Mouse (Mus musculus) adrenal gland, adult 18-20 months (tissue): ENCODE measurements around the gene Gng2. TPM values are rescaled to one million over a fixed set of nuclear protein-coding genes. Genes with fewer than 3 reads are reported as not detected.
A peak's percentile ranks its signal among the peaks of the same experiment; 100 is the strongest.

Source experiments
- DNase-seq, 2 experiments: peaks; one replicate each; pipeline ENCODE4 v3.0.0; 2021 to 2022; ENCODE audit warnings: low spot score in 2 of 2
- long read RNA-seq, 2 experiments: library from polyadenylated mRNA; stranded (forward); transcript quantifications; one replicate each; pipeline ENCODE4 v2.0.0; 2021
- total RNA-seq, 2 experiments: library from RNA; stranded (reverse); gene quantifications; 1 replicate in 1 of 2; 2 replicates in 1 of 2; pipeline ENCODE4 v1.2.3; 2021

Gene Gng2
- total RNA-seq, result 10 to 100 TPM; 17.5 to 30.5 TPM
- long read RNA-seq, experiment 1, partial matches to known transcripts, result 0 of 2 reads
- long read RNA-seq, experiment 1, other reads (novel, unspliced or antisense), result 1 of 2 reads
- long read RNA-seq, experiment 2, partial matches to known transcripts, result 2 of 9 reads
- long read RNA-seq, experiment 2, other reads (novel, unspliced or antisense), result 3 of 9 reads

DNA sequence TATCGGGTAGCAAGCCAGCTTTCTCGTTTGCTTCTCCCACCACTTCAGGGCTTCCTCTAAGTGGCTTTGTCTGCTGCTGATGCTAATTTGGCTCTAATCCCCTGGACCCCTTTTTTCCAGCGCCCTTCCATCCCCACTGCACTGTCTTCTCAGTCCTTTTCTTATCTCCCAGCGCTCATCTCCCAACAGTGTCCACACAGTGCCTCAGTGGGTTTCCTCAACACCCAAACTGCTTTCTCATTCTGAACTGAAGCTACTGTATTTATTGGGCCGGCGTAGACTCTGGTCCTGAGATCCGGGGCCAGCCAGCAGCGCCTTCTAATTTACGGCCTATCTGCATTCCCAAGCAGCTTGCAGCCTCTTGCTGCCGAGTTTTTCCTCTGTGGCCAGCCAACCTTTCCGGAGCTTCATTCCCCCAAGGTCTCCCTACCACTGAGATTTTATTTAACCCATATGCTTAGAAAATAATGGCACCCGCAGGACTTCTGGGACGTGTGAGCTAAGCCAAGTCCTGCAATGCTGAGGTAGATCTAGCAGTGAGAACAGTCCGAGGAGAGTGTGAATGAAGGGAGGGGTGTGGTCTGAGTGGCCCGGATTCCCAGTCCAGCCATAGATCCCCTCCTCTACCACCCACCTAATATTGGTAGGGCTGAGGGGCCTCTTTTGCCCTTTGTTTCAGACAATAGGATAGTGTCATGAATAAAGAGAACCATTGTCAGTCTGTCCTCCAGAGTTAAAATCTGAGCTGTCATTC, at the start of gene Gng2:
Gene Gng2, minus strand, starts transcription at position 357 of the 754 bp plus-strand sequence.
- DNase-seq, result no peak

DNA sequence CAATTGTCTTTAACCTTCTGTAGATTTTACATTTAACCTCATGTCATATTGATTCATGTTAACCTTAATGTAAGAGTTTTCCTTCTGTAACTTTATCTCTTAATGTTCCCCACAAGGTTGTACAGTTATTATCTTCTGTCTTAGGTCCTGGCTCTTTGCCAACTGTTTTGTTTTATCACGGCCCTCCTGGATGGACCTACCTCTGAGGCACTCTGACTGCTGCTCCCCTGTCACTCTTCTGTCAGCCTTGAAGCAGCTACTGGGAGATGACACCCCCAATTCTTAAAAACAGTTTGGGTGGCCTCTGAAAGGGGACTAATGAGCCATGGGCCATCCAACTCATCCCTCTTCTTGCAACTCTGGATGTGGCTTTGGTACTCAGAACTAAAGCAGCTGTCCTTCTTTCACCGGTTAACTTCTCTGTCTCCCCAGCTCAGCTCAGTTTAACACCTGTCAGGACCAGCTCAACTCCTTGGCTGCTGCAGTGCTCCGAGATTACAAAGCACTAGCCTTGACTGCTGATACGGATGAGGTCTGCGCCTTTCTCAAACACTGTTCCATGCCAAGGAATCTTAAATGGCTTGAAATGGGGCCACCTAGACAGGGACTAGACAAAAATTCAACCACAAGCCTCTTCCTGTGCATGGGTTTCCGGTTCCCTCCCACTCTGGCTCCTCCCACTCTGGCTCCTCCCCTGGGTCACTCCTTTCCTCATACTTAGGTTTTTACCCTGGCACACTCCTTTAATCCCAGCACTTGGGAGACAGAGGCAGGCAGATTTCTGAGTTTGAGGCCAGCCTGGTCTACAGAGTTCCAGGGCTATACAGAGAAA, 47.7 kb upstream of the Gng2 start:
- no peak for DNase-seq

DNA sequence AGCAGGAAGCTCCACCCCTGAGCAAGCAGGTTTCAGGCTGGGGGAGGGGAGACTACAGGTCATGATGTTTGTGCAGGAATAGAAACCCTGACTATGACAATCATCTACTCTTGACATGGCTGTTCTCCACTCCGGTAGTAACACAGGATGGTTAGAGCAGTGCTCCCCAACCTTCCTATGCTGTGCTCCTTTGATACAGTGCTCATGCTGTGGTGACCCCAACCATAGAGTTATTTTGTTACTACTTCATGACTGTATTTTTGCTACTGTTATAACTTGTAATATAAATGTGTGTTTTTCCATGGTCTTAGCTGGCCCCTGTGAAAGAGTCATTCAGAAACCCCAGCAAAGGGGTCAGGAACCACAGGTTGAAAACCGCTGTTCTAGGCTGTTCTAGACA, 46.5 kb upstream of the Gng2 start:
- DNase-seq, result no peak

DNA sequence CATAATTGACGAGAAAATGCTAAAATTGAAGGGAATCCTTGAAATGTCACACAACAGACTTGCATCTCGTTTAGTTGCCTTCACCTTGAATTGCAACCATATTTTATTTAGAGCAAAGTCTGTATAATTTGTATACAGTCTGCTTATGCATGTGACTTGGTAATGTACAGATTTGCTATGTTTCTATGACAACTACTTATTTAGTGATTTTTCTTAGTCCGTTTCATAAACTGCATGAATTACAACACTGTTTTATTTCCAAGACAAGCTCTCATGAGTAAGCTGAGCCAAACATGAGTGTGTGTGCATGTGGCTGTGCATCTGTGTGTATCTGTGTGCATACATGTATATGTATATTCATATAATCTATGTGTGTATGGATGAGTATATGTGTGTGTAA, 42.1 kb upstream of the Gng2 start:
- DNase-seq, result no peak

DNA sequence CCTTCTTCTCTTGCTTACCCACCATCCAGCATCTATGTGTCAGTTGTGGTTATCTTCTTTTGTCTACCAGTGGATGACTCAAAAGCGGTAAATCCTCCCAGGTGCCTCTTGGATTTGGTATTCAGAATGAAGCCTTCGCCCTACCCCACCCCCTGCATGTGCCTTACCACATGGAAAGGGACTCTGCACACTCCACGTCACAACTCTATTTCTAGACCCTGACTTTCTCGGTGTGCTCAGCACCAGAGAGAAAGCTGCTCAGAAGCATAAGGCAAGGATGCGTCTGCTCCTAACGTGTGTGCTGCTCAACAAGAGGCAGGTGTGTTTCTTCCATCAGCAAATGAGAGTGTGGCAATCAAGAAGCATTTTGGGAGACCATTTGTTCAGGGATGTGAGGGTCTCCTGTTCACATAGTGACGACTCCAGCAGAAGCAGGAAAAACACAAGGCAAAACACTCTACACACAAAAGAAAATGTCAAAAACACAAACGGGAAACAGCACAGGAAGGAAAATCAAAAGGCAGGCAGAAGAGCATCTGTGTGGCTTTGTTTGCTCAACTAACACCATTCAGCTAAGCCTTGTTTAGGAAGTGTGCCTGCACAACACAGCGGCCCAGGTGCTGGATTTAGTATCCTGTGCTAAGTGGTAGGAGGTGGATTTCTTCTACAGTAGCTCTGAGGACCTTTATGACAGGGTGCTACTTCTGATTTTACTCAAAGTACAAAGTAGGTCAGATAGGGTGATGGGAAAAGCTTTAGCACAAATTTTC, 35.3 kb upstream of the Gng2 start:
- no peak for DNase-seq

DNA sequence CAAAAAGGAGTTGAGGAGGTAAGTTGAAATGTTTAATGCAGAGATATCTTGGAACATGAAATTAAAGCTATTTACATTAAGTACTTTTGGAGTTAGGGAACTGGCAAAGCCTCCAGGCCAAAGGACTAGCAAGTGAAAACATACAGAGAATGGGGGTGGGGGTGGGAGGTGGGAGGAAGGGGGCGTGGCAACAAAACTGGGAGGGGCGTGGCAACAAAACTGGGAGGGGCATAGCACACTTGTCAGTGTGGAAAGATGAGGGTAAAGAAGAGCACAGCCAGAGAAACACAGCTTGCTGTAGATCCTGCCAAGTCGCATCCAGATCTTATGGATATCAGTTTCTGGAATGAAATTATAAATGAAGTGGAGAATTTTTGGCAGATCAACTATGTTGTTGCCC, 30.0 kb upstream of the Gng2 start:
- no peak for DNase-seq

DNA sequence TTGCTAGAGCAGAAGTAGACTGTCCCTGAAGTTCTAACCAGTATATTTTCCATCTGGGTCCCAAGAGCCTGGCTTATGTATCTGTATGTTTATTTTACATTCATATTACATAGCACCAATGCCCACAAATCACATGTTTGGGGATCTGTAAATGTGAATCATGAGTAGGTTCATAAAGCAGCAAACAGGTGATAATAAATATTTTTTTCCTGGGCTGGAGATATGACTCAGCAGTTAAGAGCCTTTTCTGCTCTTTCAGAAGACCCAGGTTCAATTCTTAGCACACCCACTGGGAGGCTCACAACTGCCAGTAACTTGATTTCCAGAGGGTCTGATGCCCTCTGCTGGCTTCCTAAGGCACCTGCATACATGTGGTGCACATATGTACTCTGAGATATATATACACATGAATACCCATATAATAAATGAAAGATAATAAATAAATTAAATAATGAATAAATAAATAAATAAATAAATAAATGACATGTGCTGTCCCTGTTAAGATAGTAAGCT, 27.4 kb upstream of the Gng2 start:
- no peak for DNase-seq

DNA sequence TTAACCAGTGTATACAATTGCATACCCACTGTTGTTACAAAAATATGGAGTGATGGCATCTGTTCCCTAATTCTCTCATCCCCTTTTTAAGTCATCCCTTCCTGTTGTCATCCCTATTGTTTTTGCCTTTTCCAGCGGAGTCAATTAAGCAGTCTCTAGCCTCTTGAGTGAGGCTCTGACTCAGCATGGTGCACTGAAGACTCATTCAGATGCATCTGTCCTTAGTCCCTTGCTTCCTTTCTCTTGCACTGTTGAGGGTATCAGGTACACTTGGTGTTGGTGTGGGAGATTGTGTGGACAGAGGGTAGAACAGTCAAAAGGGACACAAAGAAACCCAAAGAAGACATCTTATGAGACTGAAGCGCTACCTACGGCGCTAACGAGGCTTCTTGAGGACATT, 19.4 kb upstream of the Gng2 start:
- no peak for DNase-seq

DNA sequence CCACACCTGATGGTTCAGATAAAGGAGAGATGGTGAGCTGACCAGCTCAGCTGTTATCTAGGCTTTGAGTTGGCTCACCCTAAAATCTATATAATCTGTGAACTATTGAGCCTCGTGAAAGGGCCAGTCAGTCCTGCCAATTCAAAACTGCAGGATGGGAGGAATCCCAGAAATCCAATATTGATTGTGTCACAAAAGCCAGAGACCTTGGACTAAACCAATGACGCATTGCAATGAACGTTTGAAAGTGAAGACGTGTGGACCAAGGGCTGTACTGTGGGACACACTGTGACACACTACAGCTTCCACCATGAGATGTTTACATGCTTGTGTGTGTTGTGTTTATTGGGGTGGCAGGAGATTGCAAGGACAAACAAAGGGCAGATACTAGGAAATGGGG, 18.5 kb upstream of the Gng2 start:
- no peak for DNase-seq

DNA sequence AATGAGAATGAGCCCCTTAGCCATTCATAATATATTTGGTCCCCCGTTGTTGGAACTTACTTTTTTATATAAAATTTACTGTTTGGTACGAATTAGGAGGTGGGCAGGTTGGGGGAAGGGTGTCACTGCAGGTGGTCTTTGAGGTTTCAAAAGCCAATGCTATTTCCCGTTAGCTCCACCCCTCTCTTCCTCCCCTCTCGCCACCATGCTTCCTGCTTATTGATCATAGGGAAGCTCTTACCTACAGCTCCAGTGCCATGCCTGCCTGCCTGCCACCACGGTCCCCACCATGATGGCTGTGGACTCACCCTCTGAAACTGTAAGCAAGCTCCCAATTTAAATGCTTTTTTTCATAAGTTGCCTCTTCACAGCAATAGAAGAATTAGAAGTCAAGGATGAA, 16.6 kb upstream of the Gng2 start:
- no peak for DNase-seq

DNA sequence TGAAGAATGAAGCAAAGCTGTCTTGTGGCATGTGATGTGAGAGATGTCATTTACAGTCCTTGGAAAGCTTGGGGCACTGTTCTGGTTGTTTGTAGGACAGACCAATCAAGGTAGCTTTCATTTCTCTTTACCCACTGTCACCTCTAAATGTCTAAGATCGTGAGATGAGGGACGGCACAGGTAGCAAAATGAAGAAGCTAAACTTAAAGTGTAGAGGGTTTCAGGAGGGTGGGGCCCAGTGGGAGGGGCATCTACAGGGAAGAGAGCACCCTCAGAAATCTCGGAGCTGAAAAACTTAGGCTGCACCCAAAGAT, 16.1 kb upstream of the Gng2 start:
- DNase-seq, result no peak

DNA sequence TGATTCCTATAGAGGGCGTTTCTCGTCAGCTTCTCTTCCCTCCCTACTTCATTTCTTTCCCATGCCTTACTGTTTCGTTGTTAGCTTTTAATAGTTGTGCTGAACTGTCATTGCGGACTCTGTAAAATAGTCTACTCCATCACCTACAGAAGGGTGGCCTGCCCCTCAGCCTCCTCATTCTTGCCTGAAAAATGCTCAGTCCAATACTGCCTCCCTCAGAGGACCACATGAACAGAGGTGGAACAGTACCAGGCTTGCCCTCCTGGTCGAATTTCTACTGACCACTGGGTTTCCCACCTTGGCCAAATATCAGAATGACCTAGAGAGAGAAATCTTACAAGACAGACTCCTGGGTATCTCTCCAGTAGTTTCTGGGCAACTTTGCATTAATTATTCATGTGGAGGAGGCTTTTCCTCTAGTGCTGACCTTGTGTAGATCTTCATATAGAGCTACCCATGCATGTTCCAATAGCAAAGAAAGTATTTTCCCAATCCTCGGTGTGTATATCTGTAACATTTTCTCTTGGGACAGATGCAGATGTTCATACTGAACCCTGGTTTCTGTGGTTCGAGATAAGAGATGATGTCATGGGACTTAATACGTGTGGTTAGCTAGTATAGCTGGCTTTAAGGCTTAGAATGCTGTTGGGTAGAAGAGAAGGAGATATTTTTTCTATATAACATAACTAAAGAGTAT, 15.6 kb upstream of the Gng2 start:
- DNase-seq, result no peak

DNA sequence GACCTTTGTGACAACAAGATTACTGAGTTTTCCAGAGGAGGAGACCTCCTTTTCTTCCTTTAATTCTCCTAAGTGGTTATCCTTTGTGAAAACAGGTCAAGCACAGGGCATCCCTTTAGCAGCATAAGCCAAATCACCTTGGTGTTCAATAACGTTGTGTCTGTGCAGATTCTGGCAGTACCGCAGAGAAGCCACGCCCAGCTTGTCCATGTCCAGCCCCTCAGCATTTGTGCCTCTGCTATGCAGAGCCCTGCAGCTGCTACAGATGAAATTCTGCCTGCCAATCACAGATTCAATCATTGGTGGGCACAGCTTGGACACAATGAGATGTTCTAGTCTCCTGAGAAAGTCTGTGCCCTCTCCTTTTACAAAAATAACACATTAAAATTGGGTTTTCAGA, 14.4 kb upstream of the Gng2 start:
- no peak for DNase-seq

DNA sequence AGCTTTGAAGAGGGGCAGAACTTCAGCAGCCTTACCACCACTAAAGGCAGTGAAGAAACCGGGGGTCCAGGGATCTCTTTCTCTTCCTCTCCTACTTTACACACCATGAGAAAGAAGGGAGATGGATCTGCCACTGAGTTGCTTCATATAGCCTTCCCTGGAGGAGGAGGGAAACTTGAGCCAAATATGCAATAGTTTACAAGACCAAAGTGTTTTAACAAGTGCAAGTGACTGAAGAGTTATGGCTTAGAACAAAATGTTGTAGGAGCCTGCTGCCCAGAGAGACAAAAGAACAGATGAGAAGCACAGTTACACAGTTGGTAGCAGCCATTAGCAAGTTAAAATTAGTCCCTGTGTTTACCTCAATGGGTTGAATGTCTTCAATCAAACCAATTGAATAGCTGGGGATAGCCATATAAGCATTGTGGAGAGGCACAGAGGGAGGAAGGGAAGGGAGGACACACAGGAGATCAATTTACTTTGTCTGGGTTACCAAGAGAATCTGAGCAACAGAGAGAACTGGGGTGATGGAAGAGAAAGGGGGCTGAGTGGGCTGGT, 13.1 kb upstream of the Gng2 start:
- no peak for DNase-seq

DNA sequence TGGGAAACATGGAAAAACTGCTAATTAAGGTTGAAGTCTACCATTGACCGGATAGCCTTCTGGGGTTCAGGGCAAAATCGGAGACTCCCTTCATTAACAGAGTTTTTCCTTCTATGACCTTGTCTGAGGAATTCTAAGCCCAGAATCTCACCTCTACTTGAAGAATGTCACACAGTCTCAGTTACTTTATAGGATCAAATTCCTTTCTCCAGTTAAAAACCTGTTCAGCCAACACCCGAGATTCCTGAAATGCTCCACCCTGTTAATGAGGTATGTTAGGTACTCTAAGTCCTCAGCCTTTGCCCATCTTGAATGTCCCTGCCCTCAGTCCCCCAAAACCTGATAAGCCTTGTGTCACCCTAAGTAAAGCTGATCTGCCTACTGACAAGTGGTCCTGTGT, 11.0 kb upstream of the Gng2 start:
- no peak for DNase-seq

DNA sequence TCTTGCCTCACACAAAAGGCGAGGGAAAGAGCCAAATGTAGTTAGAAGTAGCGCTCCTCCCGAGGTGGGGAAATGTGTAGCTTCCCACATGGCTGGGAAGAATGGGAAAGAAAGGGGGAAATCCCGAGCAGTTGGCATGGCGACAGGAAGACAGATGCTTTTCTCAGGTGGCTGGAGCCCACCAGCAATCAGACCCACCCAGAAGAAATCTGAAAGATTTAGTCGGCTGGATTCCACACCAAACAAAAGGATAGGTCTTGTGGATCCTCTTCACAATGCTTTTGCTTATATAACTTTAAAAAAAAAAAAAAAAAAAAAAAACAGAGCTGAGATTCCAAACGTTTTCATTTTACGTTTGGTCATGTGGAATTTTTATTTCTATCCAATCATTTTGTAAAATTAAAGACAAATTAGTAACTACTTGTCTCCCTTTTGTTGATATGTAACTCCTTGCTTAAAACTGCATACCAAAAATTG, 10.0 kb upstream of the Gng2 start:
- no peak for DNase-seq

DNA sequence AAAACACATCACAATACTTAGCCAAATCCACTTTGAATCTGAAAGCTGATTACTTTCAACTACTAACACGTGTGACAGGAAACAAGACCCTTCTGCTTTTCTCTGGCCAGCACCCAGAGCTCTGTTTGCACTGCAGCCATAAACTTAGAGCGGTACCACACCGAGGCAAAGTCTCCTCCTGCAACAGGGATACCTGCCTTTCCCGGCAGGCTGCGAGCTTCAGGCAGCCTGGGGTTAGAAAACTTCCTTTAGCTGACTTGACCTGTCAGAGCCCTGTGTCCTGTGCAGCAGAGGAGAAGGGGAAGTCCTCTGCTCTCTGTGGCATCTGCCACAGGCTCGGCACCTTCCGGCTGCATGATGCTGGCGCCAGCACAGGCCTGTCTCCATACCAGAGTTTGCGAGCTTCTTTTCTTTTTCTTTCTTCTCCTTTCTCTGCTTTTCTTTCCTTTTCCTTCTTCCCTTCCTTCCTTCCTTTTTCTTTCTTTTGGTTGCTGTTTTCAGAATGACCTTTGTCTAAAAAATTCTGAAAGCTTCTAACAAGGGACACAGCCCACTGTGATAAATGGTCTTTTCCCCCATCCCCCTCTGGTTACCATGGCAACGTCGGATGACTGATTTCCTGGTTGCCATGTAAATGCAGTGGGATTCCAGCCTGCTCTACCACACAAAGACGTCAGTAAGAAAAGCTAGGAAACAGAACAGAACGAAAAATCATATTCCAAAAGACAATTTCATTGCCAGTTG, 9.4 kb upstream of the Gng2 start:
- peak; percentile 39 to 51 for DNase-seq

DNA sequence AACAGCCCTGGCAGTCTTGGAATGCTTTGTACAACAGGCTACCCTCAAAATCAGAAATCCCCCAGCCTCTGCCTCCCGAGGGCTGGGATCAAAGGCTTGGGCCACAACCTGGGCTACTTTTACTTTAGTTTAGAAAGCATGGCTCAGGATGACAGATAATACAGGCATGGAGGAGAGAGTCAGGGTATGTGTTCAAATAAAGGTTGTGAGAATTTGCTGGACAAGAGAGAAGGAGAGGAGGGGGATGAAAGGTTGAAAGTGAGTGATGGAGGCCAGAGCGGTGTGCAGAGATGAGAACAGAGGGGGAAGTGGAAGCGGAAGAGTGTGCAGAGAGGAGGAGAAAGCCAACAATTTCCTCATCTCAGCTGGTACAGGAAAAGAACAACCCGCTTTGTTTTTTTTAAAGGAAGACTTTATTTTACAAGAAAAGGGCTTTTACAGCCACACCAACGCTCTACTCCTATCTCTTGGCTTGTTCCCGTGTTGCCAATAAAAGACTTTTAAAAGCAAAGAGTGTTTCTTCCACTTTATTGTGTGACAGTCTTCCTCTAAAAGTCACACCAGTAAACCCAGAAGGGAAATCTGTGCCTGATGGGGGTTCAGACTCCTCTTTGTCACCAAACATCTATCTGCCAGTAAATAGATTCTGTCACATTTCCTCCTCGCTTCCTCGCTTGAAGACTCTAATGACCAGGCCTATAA, 8.6 kb upstream of the Gng2 start:
- DNase-seq, result no peak
